Mouse (Mus musculus) kidney, postnatal 36 days (tissue): Measurements from ENCODE around the gene Tmem135.
A peak's percentile ranks its signal among the peaks of the same experiment; 100 is the strongest.

Experiments
- DNase-seq, 2 experiments: peaks; one replicate each; pipeline ENCODE4 v3.0.0; 2021 to 2022; ENCODE audit warnings: mixed read lengths in 2 of 2

Gene Tmem135

DNA sequence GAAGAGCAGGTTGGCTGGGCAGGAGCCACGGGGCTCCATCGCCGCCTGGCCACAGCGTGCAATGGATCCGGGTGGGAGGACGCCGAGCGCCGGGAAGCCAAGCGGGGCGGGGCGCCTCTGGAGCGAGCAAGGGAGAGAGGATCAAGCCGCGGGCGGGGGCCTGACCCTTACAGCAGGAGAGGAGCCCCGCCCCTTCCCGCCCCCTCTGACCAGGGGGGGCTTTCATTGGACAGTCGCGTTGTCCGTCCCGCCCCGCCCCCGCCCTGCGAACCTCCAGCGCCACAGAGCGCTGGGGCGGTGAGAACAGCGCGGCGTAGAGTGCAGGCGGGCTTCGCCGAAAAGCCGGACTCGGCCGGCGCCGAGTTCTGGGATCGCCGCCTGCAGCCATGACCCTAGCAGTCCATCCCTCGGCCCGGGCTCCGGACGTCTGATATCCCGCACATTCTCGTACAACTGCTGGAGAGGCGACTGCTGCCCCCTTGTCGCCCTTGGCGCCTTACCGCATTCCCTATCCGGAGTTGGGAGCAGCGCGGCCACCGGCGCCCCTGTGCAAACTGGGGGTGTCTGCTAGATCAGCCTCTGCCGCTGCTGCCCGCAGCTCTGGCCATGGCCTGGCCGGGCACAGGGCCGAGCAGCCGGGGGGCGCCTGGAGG is at the start of gene Tmem135, which contains the start of gene Fzd4:
Gene Tmem135 (minus strand): TSS at position 142 of the 653 bp plus-strand sequence.
Gene Fzd4 (plus strand): TSS at position 275 of the 653 bp plus-strand sequence.
- DNase-seq, result peak; percentile 99

DNA sequence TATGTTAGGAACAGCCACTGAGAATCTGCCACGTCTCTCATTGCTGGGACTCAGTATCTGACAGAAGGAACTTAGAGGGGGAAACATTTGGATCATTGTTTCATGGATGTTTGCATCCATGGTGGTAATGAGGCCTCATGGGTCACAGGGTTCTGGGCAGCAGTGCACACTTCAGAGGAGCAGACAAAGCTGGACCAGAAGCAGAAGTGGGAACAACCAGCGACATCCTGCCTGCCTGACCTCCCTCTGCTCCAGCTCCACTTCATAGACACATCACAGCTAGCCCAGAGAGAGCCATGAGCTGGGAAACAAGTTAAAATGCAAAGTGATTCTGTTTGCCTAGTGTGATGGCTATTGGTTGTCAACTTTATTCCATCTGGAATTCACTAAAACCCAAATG is 46.3 kb upstream of the Tmem135 start:
- no peak for DNase-seq

DNA sequence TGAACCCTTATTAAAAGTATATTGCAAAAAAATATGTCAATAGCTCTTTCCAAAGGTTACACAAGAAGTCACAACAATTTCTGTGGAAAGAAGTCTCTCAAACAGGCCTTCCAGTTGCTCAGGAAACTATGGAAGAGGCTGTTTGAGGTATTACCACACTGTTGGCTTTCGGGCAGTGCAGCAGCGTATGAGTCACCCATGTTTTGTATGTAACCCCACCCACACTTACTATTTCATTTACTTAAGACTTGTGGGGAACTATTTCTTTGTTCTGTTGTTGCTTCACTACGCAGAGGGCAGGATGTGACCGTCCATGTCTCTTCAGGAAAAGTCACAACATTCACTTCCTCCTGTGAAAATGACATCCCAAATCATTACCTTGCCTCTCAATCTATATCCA is 41.1 kb upstream of the Tmem135 start:
- no peak for DNase-seq

DNA sequence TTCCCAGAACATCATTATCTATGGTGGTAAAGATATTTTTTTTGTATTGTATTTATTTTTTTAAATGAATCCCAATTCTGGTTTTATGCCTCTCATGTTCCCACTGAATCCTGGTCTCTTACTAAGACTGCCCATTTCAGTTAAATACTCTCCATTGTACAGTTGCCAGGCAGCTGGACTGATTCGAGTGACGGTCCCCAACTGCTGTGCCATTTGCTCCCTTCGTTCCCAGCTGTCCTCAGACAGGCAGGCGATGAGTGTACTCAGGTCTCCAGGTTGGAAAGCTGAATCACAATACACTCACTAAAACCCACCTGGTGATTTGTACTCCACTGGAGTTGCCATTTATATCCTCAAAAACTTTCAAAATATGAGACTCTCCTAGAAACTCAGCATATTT is 38.2 kb upstream of the Tmem135 start:
- DNase-seq, result no peak

DNA sequence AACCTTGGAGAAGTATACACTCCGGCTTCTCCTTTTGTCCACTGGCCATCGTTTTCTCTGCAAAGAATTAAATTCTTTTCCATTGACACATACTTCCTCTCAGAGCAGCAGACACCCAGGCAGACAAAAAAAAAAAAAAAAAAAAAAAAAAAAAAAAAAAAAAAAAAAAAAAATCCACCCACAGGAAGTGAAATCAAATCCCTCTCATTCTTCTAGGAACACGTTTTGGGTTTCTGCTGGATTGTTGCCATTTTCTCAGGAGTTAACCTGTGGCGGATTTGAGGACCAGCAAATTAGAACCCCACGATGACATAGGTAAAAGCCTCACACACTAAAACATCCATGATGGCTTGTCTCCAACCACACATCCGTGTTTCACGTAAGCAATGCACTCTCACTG is 37.3 kb upstream of the Tmem135 start:
- no peak for DNase-seq

DNA sequence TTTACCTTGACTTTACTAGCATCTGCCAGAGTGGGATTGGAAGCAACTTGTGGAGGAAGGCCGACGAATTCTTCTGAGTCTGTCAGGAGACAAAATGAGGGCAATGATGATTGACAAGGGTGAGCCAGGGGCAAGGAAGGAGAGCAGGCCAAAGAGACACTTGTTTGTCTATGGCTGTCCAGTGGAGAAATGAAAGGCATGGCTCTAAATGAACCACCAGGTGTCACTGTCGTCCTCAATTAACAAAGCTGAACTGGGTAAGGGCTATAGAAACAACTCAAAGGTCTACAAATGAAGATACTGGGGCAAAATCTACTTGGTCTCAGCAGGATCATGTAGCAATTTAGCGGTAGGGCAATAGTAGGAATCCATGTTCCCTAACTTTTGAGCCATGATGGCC is 33.6 kb upstream of the Tmem135 start:
- DNase-seq, result peak; percentile 75 to 76

DNA sequence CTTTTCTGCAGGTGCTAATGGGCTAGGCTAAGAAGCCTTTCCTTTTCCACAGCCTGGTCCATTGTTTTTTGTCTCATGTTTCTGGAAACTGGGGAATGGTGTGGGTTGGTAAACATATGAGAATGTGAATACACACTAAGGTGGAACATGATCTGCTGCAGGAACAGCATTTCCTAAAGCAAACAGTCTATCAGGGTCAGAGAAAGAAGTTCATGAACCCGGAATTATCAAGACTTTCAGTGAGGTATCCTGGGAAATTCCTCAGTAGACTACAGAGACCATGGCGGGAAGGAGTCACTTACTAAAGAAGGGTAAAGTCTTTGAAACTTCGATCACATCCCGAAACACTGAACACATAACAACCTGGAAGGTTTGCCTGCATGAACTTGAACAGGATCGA is 32.4 kb upstream of the Tmem135 start:
- no peak for DNase-seq

DNA sequence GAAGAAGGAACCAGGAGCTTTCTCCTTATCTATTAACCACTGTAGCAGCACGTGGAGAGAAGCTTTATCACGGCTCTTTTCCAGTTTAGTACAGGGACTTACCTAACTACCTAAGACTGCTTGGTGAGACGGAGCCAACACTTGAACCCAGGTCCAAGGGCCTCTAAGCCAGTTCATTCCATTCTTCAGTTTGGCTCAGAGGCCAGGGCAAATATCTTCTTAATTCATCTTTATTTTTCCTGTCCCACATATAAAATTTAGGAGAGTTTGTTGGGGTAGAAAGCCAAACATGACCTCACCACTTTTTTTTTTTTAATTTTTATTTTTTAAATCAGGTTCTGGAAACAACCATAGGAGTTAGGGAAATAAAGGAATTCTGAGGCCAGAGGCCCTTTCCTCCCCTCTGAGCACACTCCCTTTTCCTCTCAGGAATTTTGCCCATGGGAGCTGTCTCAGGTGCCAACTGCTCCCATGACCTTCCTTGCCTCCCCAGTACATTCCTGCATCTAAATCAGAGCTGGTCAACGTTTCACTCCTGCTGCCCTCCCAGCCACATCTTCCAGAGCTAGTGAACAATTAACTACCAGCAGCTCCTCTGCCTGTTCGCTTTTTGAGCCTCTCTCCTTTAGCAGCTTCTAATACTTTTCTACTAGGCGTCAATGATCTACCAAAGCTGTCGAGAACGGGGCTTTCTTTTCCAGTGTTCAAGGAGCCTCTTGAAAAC is 30.0 kb upstream of the Tmem135 start:
- peak; percentile 81 to 95 for DNase-seq

DNA sequence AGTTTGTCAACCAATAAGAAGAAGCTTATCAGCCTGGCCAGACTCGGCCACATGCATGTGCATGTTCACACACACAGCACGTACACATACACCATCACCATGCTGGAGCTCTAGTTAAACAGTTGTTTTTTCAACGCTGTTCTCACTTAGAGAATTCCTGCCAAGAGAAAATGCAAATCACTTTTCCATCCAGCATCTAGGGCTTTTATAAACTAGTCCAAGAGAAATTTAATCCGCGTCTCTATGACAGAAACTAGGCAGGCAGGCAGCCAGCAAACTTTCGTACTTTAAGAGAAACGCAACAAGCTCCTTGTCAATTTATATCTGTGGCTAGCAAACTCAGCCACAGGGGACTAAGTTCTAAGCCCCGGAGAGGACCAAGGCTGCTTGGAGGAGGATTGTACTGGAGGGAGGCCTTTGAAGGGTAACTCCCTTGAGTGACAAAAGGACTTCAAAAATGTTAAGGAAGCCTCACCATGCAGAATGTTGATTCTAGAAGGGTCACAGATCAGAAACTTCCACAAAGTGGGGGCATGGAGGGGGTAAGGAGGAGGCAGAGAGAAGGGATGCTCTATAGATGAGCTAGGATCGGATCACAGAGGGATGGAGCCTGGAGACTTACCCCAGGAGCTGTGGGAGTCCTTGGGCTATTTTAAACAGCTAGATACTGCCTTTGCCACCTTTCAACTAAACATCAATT is 29.3 kb upstream of the Tmem135 start:
- DNase-seq, result peak; percentile 64 to 71

DNA sequence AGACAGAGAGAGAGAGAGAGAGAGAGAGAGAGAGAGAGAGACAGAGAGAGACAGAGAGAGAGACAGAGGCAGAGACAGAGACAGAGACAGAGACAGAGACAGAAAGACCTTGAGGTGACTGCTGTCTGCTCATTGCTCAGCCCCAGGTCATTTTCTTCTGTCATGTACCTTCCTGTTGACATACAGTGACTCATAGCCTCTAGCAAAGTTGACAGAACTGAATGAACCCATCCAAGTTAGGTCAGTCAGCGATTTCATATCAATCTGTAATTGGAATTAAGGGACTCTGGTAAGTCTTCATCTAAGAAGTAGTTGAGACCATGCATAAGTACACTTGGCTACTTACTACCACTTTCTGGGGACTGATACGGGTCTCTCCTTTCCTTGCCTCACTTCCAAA is 27.2 kb upstream of the Tmem135 start:
- no peak for DNase-seq

DNA sequence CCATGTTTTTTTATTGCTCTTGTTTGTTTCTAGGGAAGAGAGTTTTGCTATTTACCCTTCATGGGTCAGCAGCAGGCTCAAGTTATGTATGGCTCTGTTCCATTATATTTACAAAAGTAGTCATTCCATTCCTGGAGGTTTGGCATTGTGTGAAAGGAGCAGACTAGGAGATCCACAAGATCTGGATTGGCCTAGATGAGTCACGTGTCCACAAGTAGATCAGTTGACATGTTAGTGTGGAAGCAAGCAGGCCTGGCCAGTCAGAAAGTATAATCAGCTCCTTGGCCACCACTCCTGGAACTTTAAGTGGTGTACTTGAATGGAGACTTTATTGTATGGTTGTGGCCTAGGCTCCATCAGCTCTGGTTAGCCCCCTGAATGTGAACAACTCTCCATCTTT is 25.3 kb upstream of the Tmem135 start:
- peak in 1 of 2 experiments; percentile 75 for DNase-seq

DNA sequence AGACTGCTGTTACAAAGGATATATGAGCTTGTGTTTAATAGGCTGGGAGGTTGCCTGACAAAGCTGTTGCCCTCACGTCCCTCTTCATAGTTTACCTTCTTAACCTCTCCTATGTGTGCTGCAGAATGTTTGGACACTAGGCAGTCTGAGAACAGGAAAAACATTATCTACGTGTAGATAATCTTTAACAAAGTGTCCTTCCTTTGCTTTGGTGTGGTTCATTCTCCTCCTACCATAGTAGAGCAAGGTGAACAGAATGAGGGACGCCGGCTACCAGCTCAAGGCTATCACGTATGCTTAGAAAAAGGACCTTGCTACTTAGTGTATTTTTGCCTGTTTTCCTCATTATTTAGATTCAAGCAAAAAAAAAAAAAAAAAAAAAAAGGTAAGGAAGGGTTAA is 24.8 kb upstream of the Tmem135 start:
- peak in 1 of 2 experiments; percentile 64 for DNase-seq

DNA sequence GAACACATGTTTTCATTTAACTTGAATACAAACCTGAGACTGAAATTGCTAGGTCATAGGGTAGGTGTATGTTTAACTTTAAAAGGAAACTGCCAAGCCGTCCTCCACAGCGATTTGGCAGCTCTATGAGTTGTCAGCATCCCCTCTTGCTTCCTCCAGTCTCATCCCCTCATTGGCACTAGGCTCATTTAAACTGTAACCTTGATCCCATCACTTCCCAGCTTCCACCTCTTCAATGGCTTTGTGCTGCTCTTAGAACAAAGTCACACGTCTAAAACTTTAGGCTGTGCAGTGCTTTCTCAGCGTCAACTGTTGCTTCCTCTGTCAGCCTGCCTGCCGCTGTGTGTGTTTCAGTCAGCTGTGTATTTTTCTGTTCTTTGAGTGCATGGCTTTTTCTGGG is 23.1 kb upstream of the Tmem135 start:
- DNase-seq, result peak in 1 of 2 experiments; percentile 77

DNA sequence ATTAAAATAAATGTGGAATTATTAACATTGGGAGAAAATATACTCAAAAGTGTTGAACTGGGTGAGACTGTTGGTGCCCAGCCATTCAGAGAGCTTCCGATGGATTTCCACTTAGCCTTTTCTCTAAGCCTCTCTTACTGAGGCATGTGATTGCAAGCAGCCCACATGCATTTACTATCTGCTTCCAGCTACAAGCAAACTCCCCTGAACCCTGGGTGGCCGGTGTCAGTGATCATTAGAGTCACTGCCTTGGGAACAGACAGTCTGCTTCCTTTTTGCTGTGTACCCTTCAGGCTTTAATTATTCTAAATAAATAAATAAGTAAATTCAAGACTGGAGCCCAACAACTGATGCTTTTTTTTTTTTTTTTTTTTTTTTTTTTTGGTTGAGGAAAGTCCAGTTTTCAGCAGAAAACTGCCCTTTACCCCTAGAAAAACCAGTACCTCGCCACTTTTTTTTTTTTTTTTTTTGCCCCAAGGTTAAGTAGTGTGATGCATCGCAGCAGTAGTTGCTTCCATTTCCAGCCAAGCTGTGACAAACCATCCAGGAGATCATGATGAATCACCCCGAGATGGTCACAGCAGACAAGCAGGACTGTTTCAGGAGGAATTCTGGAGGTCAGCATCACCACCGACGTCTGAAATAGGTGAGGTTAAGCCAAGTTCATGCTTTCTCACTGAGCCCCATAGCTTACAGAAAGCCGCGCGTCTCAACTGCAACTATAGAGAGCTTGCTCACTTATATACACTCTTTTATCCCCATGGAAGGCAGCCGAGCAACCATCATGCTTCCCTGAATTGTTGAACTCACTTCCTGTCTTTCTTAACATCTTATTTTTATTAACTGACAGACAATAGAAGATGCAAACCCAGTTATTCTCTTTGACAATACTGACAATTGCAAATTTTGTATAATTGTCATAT is 22.0 kb upstream of the Tmem135 start:
- DNase-seq, result peak; percentile 53 to 72

DNA sequence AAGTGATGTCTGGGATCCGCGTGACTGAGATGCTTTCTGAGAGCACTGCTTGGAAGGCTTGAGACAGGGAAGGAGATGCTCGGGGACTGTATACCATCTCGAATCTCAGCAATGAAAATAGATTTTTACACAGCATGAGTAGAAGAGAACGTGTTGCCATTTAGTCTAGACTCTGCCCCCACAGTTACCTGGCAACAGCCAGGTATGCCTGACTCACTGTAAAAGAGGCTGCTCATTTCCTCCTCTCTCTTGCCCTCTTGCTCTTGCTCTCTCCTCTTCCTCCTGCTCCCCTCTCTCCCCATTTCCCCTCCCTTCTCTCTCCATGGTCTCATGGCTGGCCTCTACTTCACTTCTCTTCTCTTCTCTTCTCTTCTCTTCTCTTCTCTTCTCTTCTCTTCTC is 20.6 kb upstream of the Tmem135 start:
- DNase-seq, result peak in 1 of 2 experiments; percentile 58

DNA sequence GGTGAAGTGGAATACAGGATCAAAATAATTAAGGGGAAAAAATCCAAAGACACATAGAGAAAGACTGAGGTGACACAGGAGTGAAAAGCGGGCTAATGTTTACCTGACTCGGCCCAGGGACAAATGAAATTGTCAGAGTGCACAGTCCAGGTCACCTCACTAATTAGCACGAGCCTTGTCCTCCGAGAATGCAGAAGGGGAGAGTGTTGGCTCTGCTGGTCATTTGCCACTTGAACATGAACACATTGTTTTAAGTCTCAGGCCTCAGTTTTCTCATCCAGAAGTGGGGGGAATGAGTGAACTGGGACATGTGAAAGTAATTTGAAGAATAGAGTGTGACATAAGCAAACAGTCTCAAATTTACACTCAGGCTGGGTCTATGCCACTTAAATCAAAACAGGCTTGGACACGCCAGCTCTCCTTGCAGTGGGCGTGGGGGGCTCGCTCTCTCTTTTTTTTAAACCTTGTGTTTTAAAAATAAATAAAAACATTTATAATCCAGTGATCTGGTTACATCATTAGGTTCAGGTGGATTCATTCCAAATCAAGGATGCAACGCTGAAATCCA is 19.8 kb upstream of the Tmem135 start:
- DNase-seq, result peak; percentile 70 to 83

DNA sequence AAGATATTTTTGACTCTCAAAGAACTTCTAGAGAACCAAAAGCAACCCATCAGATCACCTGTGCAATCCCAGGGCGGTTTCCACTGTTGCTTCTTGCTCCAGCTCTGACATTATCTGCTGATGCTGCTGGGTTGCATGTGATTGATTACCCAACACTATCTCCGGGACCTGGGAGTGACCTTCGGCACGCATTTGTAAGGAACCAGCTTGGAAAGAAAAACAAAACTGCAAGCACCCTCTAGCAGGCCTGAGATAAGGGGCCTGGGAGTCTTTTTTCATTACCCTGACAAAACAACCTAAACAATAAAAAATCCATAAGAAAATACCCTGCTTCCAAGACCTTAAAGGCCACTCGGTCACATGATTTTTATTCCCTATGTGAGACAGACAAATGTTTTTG is 19.2 kb upstream of the Tmem135 start:
- DNase-seq, result peak; percentile 52 to 73

DNA sequence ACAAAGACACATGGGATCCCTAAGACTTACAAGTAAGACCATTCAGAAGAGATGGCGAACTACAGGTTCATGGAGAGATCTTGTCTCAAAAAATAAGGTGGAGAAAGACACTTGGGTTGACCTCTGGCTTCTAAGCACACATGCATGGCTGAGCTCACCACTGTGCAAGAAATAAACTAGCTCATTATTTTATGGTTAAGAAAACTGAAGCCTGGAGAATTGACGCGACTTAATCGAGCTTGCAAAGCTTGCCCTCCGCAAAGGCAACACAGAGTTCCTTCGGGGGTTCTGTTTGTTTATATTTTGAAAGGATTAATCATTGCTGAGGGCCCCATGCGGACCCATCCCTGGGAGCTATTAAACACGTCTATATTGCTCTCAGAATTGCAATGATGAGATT is 18.6 kb upstream of the Tmem135 start:
- DNase-seq, result peak in 1 of 2 experiments; percentile 48

DNA sequence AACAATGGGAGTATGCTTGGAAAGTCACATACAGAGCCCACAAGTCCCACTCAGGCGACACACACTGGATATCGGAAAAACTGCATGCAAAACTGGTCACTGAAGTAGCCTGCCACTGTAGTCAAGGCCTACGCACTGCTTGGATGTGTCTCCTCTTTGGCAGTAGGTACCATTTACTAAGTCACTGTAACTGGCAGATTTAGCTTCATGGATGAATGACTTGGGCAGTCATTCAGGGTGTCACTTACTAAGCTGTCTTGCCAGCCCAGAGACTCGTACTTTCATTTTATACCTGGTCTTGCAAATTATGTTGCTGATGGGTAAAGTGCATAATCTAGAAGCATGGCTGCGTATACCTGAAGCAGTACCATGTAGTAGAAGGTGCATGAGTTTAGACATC is 17.3 kb upstream of the Tmem135 start:
- DNase-seq, result peak in 1 of 2 experiments; percentile 44

DNA sequence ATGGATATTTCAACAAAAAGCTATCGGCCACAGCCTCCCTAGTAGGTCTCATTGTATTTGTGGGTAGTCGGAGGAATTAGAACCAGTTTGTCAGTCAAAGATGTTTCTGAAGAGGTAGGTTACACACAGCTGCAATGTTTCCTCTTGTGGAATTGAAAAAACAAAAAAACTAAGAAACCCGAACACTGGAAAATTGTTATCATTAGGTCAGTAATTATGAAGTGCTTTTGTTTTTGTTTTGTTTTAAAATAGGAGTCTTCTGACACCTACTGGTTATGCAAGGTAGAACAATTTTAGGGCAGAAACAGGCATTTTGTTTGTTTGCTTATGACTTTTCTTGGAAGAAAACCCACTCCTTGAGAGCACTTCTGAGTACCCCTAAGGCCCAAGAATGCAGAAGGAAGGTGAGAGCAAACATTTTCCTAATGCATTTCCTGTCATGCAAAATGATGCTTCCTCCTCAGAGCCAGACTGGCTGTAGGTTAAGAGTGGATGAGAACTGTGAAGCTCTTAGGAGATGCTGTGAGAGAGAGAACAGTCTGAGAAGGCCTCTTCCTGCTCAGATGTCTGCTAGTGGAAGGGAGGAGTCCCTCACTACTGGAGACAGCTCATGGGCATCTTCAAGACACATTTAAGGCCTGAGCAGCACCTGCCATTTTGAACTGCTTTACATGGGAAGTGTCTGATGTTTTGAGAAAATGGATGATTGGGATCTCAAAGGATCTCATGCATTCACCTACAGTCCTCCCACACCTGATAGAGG is 15.1 kb upstream of the Tmem135 start:
- no peak for DNase-seq

DNA sequence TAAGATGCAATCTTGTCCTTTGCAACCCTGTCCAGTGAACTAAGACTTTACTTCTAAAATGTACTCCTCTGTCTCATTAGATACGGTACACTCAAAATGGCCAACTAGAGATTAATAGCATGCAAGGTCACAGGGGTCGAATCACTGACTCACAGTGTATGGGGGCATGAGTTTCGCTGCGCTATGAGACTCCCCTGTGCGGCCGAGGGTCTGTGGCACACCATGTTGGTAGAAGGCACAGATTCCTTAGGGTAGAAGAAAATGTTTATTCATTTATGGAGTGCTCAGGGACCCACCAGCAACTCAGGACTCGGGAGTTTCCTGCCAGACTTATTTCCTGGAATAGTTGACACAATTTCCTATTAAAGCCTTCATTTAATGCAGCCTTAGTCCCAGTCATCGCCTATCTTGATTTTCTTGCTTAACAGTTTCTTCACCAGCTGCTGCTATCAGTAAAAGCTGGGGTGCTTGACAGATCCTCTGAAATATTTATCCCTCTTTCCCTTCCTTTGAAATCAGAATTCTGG is 14.2 kb upstream of the Tmem135 start:
- DNase-seq, result no peak
